Mouse (Mus musculus): ENCODE results near the gene Gm5926.
"Not testable (repeated sequence)": the region's sequence is repeated elsewhere in the genome, so short reads cannot be mapped to it uniquely, and the experiment has no call there.

The Gm5926 gene

GRCm38 (mm10) chrX:32650416-32650815 lies at the start of gene Gm5926:
Gene Gm5926 (plus strand): TSS chrX:32650716.
- DNase-seq (ENCODE audit: low spot score) = not testable (repeated sequence)

- not testable (repeated sequence) for DNase-seq (ENCODE audit: low spot score)
Measured at GRCm38 (mm10) chrX:32601008-32601407, 49.5 kb upstream of the Gm5926 start.

GRCm38 (mm10) chrX:32601425-32601824 lies 49.1 kb upstream of the Gm5926 start:
- DNase-seq (ENCODE audit: low spot score) = not testable (repeated sequence)
